Mouse (Mus musculus) embryonic fibroblast, embryonic 13.5 days (primary cell): ENCODE measurements around the gene Fbln1.
"Not testable (repeated sequence)": the region's sequence is repeated elsewhere in the genome, so short reads cannot be mapped to it uniquely, and the experiment has no call there.

Experiments
- CTCF ChIP-seq: IDR thresholded peaks from 2 replicates; pipeline ENCODE4 v1.5.1; 2011; ENCODE audit warnings: mild to moderate bottlenecking, control low read depth, low read length, moderate library complexity, borderline replicate concordance; ENCODE audit not compliant: insufficient read depth
- POLR2A ChIP-seq: IDR thresholded peaks from 2 replicates; pipeline ENCODE4 v1.6.1; 2011; ENCODE audit warnings: low read depth, mild to moderate bottlenecking, control low read depth, low read length, moderate library complexity

- not testable (repeated sequence) for TF ChIP-seq CTCF, POLR2A
These were observed 127.8 kb downstream of the Fbln1 start for GRCm38 (mm10) chr15:85333511-85333910.
